Comparison of ENCODE assay signal across 9 mouse cellular contexts in genomic region chr1:119423510-119423909, GRCm38 (mm10). TPM values are rescaled to one million over a fixed set of nuclear protein-coding genes. Genes with fewer than 3 reads are reported as not detected.
DNase-seq lines count a peak whose midpoint lies in the region; ATAC-seq and TF ChIP-seq lines count a peak whose summit lies in the region.
"Had no signal": no experiment of that assay in that cellular context is flagged by ENCODE, and none has a peak within 500 bp of the region (broad histone marks: within the 10 kb centered on the region; RNA-seq: fewer than 3 reads in every experiment).

No protein-coding gene starts in this region.

- no peaks in the 10 kb centered on the region for H3K36me3 ChIP-seq in kidney, embryonic 16.5 days (ENCODE audit: insufficient read depth, low read length)
- no peaks in the 10 kb centered on the region for H3K36me3 ChIP-seq in embryonic facial prominence, embryonic 14.5 days (ENCODE audit: control insufficient read depth, insufficient read depth, low read length)
- no peaks in the 10 kb centered on the region for H3K36me3 ChIP-seq in kidney, postnatal 0 days (ENCODE audit: insufficient read depth, low read length)
- H3K36me3 ChIP-seq: heart, embryonic 15.5 days had no signal

- 5% methylated on average over 14 of the region's 14 CpGs for WGBS in kidney, embryonic 16.5 days
- 4% methylated on average over 9 of the region's 14 CpGs for WGBS in embryonic facial prominence, embryonic 14.5 days
- 4% methylated on average over 14 of the region's 14 CpGs for WGBS in kidney, postnatal 0 days

- TF ChIP-seq CTCF in kidney, postnatal 0 days (IDR thresholded peaks at IDR 0.05; ENCODE audit: low read depth) = peak; percentile 74

- no peak overlapping the region for H3K9ac ChIP-seq in kidney, embryonic 16.5 days (replicated peaks; ENCODE audit: low read length)
- no peak overlapping the region for H3K9ac ChIP-seq in embryonic facial prominence, embryonic 14.5 days (ENCODE audit: low read depth, low read length)
- no peak overlapping the region for H3K9ac ChIP-seq in kidney, postnatal 0 days (ENCODE audit: low read depth, low read length)
- H3K9ac ChIP-seq: heart, embryonic 15.5 days had no signal

- DNase-seq in kidney, adult 18-20 months = peak; percentile 59
- peak; percentile 48 to 53 for DNase-seq in adrenal gland, adult 18-20 months (ENCODE audit: low spot score in 2 of 2)
- peak; percentile 64 for DNase-seq in embryonic facial prominence, embryonic 14.5 days (ENCODE audit: low spot score)
- peak; percentile 79 for DNase-seq in kidney, postnatal 0 days (ENCODE audit: low spot score)
- DNase-seq in lung, postnatal 14 days = peak; percentile 62
- peak; percentile 74 for DNase-seq in testis, postnatal 10 days (ENCODE audit: low spot score)
- DNase-seq in MN1 (ENCODE audit: low spot score) = no peak

- no peak overlapping the region for H3K27ac ChIP-seq in kidney, embryonic 16.5 days (ENCODE audit: low read length)
- H3K27ac ChIP-seq in embryonic facial prominence, embryonic 14.5 days (replicated peaks; ENCODE audit: low read depth, low read length) = no peak overlapping the region
- no peak overlapping the region for H3K27ac ChIP-seq in kidney, postnatal 0 days
- H3K27ac ChIP-seq: heart, embryonic 15.5 days had no signal

- H3K4me2 ChIP-seq in kidney, embryonic 16.5 days (replicated peaks; ENCODE audit: low read depth, low read length) = no peak overlapping the region
- no peak overlapping the region for H3K4me2 ChIP-seq in embryonic facial prominence, embryonic 14.5 days (ENCODE audit: low read depth, low read length)
- H3K4me2 ChIP-seq in kidney, postnatal 0 days (ENCODE audit: low read length) = no peak overlapping the region

- H3K27me3 ChIP-seq in kidney, embryonic 16.5 days (ENCODE audit: insufficient read depth, low read length) = peaks cover 57% of the 10 kb centered on the region
- H3K27me3 ChIP-seq in embryonic facial prominence, embryonic 14.5 days (replicated peaks; ENCODE audit: control insufficient read depth, insufficient read depth, low read length) = peaks cover 76% of the 10 kb centered on the region
- H3K27me3 ChIP-seq in kidney, postnatal 0 days (ENCODE audit: insufficient read depth, low read length) = peaks cover 41% of the 10 kb centered on the region

- no peak for ATAC-seq in kidney, embryonic 16.5 days (ENCODE audit: low FRiP score, low TSS enrichment)
- no peak for ATAC-seq in embryonic facial prominence, embryonic 14.5 days (ENCODE audit: low read depth)
- 0 out of 2 replicates have a peak, but pooled peaks have one; percentile 27 for ATAC-seq in kidney, postnatal 0 days (replicated peaks; ENCODE audit: low FRiP score, low read depth)

- no peaks in the 10 kb centered on the region for H3K9me3 ChIP-seq in kidney, embryonic 16.5 days (ENCODE audit: low read length)
- no peaks in the 10 kb centered on the region for H3K9me3 ChIP-seq in embryonic facial prominence, embryonic 14.5 days (ENCODE audit: control insufficient read depth, low read length)
- no peaks in the 10 kb centered on the region for H3K9me3 ChIP-seq in kidney, postnatal 0 days (replicated peaks; ENCODE audit: low read length)
- H3K9me3 ChIP-seq: heart, embryonic 15.5 days had no signal

- no peak overlapping the region for H3K4me3 ChIP-seq in kidney, embryonic 16.5 days (ENCODE audit: low read length)
- no peak overlapping the region for H3K4me3 ChIP-seq in embryonic facial prominence, embryonic 14.5 days (ENCODE audit: low read depth, low read length)
- H3K4me3 ChIP-seq in kidney, postnatal 0 days (replicated peaks; ENCODE audit: low read depth, low read length) = no peak overlapping the region

- H3K4me1 ChIP-seq in kidney, embryonic 16.5 days (ENCODE audit: insufficient read depth, low read length) = peaks cover 16% of the 10 kb centered on the region
- H3K4me1 ChIP-seq in embryonic facial prominence, embryonic 14.5 days (ENCODE audit: control insufficient read depth, insufficient read depth, low read length) = peaks cover 10% of the 10 kb centered on the region
- H3K4me1 ChIP-seq in kidney, postnatal 0 days (replicated peaks; ENCODE audit: insufficient read depth, low read length) = peaks cover 14% of the 10 kb centered on the region

RNA-seq across cellular contexts. Expression of gene Inhbb, which starts 1.5 kb away (rescaled TPM):
- 0.32 and 0.36 TPM in 2 replicates for polyA plus RNA-seq in kidney, embryonic 16.5 days (2015; fragmentation: Nextera tagmentation; extraction: Ambion mirVana)
- total RNA-seq in adrenal gland, adult 18-20 months (2021) = 1 to 10 TPM; 2.9 to 3.9 TPM
- 1.3 TPM in 2 replicates for polyA plus RNA-seq in embryonic facial prominence, embryonic 14.5 days (2014; fragmentation: Nextera tagmentation; extraction: Ambion mirVana)
- polyA plus RNA-seq in kidney, postnatal 0 days (2015; fragmentation: Nextera tagmentation; extraction: Ambion mirVana) = 0.40 and 0.55 TPM in 2 replicates
